Mouse (Mus musculus) G1E (cell line): ENCODE measurements around the gene App. TPM values are rescaled to one million over a fixed set of nuclear protein-coding genes. Genes with fewer than 3 reads are reported as not detected.

Experiments used
- ATAC-seq: 2 replicates; pipeline ENCODE4 v1.8.0; 2016; ENCODE audit warnings: mild to moderate bottlenecking; ENCODE audit not compliant: insufficient number of reproducible peaks, poor library complexity, low FRiP score, severe bottlenecking; ENCODE audit errors: extremely low read depth
- DNase-seq: peaks from one replicate; pipeline ENCODE4 v3.0.0; 2012; ENCODE audit warnings: low spot score
- H3K27me3 ChIP-seq: 2 replicates; pipeline ENCODE4 v1.6.1; 2012; ENCODE audit warnings: mild to moderate bottlenecking, low read length, inconsistent platforms; ENCODE audit not compliant: insufficient read depth
- H3K36me3 ChIP-seq: replicated peaks from 2 replicates; pipeline ENCODE3; 2012; ENCODE audit warnings: mild to moderate bottlenecking, inconsistent platforms
- H3K4me1 ChIP-seq: 2 replicates; pipeline ENCODE4 v1.6.1; 2012; ENCODE audit warnings: low read depth, low read length, inconsistent platforms, mixed read lengths; ENCODE audit not compliant: insufficient read depth
- H3K4me3 ChIP-seq: 2 replicates; pipeline ENCODE4 v1.5.1; 2012; ENCODE audit warnings: low read depth, mild to moderate bottlenecking, inconsistent platforms, low read length, moderate library complexity, mixed read lengths
- H3K9me3 ChIP-seq: replicated peaks from 2 replicates; pipeline ENCODE4 v1.6.1; 2012; ENCODE audit warnings: inconsistent platforms
- CTCF ChIP-seq: IDR thresholded peaks from 2 replicates; pipeline ENCODE4 v1.5.1; 2012; ENCODE audit warnings: low read depth, low read length, inconsistent platforms, mixed read lengths
- GATA1 ChIP-seq: IDR thresholded peaks from 2 replicates; pipeline ENCODE4 v1.6.1; 2012; ENCODE audit warnings: borderline replicate concordance, low read length, inconsistent platforms, mixed read lengths
- GATA2 ChIP-seq: IDR thresholded peaks from 2 replicates; pipeline ENCODE4 v1.6.1; 2012; ENCODE audit warnings: low read depth, low read length, inconsistent platforms, borderline replicate concordance
- POLR2AphosphoS5 ChIP-seq: IDR thresholded peaks from 2 replicates; pipeline ENCODE4 v1.6.1; 2012; ENCODE audit warnings: low read depth, low read length, inconsistent platforms; ENCODE audit not compliant: insufficient replicate concordance
- TAL1 ChIP-seq: conservative IDR thresholded peaks from 2 replicates; pipeline ENCODE4 v1.6.1; 2012; ENCODE audit warnings: low read depth, low read length, inconsistent platforms, mixed read lengths
- polyA plus RNA-seq: library from polyadenylated mRNA; stranded (reverse); fragments of >175 nt; gene quantifications from 2 replicates; pipeline ENCODE4 v1.2.3, GENCODE M21; 2012
- total RNA-seq, 2 experiments: library from RNA; stranded (forward) in 1 of 2; stranded (reverse) in 1 of 2; fragments of 200-1000 nt in 1 of 2; fragments of >200 nt in 1 of 2; fragmentation: Nextera tagmentation in 1 of 2; gene quantifications; 2 replicates each; pipeline ENCODE4 v1.2.3; 2014 to 2017

Gene App
- total and polyA plus RNA-seq, 3 experiments, result 0.27 TPM; not detected in 2

DNA sequence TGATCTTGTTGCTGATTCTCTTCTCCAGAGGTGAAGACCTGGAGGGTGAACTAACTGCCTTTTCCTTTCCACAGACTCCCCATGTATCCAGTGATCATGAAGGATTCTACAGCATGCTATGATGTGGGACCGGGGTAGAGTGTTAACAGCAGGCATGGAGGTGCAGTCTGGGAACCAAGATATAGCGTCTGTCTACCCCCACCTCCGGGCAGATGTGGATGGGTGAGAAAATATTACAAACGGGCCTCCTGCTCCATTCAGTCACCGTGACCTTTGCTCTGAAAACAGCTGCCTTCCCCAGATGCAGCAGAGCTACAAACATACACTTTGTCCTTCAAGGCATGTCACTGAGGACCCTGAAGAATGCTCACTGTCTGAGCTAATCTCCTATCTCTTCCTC, 195.0 kb downstream of the App start:
- Histone ChIP-seq H3K36me3 (no peaks in the 10 kb centered on the region), H3K9me3 (peaks cover 42% of the 10 kb centered on the region), H3K4me3 (no peak overlapping the region), H3K27me3 (no peaks in the 10 kb centered on the region), H3K4me1 (no peaks in the 10 kb centered on the region)
- DNase-seq (no peak), ATAC-seq (no peak)
- no peak for TF ChIP-seq TAL1
- TF ChIP-seq GATA2, result no peak
- no peak for TF ChIP-seq GATA1
- no peak for TF ChIP-seq CTCF
- no peak for TF ChIP-seq POLR2AphosphoS5

DNA sequence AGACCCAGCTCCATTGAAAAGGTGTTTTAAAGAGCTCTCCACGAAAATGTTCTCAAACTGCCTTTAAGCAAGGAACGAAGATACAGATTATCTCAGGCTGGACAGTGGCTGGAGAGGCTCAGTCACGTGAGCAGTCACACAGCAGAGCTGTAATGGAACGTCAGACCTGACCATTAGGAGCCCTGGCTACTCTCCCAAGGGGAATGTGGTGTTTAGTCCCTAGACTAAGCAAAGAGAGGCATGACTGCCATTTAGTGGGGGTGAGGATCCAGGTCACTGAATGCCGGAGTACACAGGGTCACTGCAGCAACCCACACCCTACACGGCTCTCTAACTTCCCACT, 199.4 kb downstream of the App start:
- DNase-seq, result no peak
- Histone ChIP-seq H3K9me3 (peaks cover 54% of the 10 kb centered on the region), H3K36me3 (no peaks in the 10 kb centered on the region), H3K4me3 (no peak overlapping the region), H3K4me1 (no peaks in the 10 kb centered on the region), H3K27me3 (no peaks in the 10 kb centered on the region)
- ATAC-seq, result no peak
- no peak for TF ChIP-seq TAL1
- TF ChIP-seq POLR2AphosphoS5, result no peak
- no peak for TF ChIP-seq GATA1
- TF ChIP-seq CTCF, result no peak
- no peak for TF ChIP-seq GATA2

- Histone ChIP-seq H3K4me1 (no peaks in the 10 kb centered on the region), H3K27me3 (no peaks in the 10 kb centered on the region), H3K9me3 (peaks cover 54% of the 10 kb centered on the region), H3K4me3 (no peak overlapping the region), H3K36me3 (no peaks in the 10 kb centered on the region)
- TF ChIP-seq TAL1 (no peak), POLR2AphosphoS5 (no peak), GATA2 (no peak), CTCF (no peak)
- DNase-seq (no peak), ATAC-seq (no peak)
These were observed 200.0 kb downstream of the App start for GRCm38 (mm10) chr16:84973446-84974175.

DNA sequence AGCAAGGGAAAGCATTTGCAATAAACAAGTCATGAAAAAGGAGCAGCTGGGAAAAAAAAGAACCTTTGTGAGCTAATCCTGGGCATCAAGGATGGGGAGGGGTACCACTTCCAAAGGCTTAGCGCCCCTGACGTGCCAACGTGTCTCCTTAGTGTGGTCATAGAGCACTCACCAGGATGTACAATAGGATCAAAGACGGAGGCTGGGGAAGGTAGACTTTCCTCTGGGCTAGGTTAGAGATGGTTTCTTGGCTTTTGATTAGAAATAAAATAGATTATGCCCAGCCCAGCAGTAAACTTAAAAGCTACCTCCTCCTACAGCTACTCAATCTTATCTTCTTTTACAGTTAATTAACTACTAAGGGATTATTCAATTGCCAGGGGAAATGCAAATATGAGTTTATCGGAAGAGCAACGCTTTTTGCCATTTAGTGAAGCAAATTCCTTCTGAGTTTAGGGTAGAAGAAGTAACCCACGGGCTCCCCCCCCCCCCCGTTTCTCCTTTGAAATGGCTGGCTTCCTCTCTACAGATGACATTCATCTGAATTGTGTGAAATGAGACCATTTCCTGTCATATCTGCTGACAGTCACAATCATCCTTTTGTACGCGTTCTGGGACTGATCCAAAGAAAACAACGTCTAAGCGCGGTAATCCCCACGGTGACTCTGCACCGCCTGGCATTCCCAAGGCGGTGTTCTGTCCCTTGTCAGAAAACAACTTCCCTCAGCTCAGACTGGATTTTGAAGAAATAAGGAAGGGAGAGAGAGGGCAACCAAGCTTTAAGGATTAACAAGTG, 201.8 kb downstream of the App start:
- no peaks in the 10 kb centered on the region for H3K4me1 ChIP-seq
- no peaks in the 10 kb centered on the region for H3K36me3 ChIP-seq
- ATAC-seq (no peak), DNase-seq (no peak)
- H3K9me3 ChIP-seq, result peaks cover 55% of the 10 kb centered on the region
- H3K27me3 ChIP-seq, result no peaks in the 10 kb centered on the region
- TF ChIP-seq CTCF (no peak), GATA1 (no peak), GATA2 (no peak), TAL1 (no peak), POLR2AphosphoS5 (no peak)
- no peak overlapping the region for H3K4me3 ChIP-seq

- TF ChIP-seq GATA2 (no peak), GATA1 (no peak), POLR2AphosphoS5 (no peak), TAL1 (no peak), CTCF (no peak)
- no peaks in the 10 kb centered on the region for H3K4me1 ChIP-seq
- DNase-seq (no peak), ATAC-seq (no peak)
- H3K9me3 ChIP-seq, result peaks cover 58% of the 10 kb centered on the region
- no peak overlapping the region for H3K4me3 ChIP-seq
- no peaks in the 10 kb centered on the region for H3K27me3 ChIP-seq
- H3K36me3 ChIP-seq, result no peaks in the 10 kb centered on the region
These were observed 204.5 kb downstream of the App start for GRCm38 (mm10) chr16:84969026-84969425.

DNA sequence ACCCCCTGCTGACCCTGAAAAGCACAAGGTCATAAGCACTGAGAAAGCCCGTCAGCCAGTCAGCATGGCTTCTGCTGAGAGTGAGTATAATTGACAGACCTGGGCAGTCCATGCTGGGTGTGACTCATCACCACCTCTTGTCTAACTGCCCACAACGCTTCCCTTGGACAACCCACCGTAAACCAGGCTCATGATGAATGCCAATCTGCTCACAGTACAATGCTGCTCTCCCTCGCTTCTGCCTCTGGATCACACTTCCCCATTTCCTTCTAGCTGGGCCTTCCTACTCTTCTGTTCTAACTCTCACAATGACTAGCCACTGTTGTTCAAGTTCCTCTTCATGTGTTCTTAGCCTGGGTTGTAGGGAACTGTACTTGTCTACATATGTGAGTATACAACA, 206.6 kb downstream of the App start:
- DNase-seq, result no peak
- Histone ChIP-seq H3K27me3 (no peaks in the 10 kb centered on the region), H3K36me3 (no peaks in the 10 kb centered on the region), H3K4me3 (no peak overlapping the region), H3K9me3 (peaks cover 54% of the 10 kb centered on the region), H3K4me1 (no peaks in the 10 kb centered on the region)
- ATAC-seq, result no peak
- TF ChIP-seq GATA1 (no peak), POLR2AphosphoS5 (no peak), GATA2 (no peak), CTCF (no peak), TAL1 (no peak)

GRCm38 (mm10) chr16:84966096-84966495, 207.5 kb downstream of the App start:
- no peaks in the 10 kb centered on the region for H3K27me3 ChIP-seq
- no peaks in the 10 kb centered on the region for H3K4me1 ChIP-seq
- ATAC-seq (no peak), DNase-seq (no peak)
- H3K9me3 ChIP-seq, result peaks cover 50% of the 10 kb centered on the region
- no peaks in the 10 kb centered on the region for H3K36me3 ChIP-seq
- no peak for TF ChIP-seq GATA2
- TF ChIP-seq POLR2AphosphoS5, result no peak
- no peak for TF ChIP-seq CTCF
- no peak for TF ChIP-seq TAL1
- TF ChIP-seq GATA1, result no peak
- H3K4me3 ChIP-seq, result no peak overlapping the region
